Comparison of ENCODE assay signal across 7 mouse cellular contexts in the genomic region with DNA sequence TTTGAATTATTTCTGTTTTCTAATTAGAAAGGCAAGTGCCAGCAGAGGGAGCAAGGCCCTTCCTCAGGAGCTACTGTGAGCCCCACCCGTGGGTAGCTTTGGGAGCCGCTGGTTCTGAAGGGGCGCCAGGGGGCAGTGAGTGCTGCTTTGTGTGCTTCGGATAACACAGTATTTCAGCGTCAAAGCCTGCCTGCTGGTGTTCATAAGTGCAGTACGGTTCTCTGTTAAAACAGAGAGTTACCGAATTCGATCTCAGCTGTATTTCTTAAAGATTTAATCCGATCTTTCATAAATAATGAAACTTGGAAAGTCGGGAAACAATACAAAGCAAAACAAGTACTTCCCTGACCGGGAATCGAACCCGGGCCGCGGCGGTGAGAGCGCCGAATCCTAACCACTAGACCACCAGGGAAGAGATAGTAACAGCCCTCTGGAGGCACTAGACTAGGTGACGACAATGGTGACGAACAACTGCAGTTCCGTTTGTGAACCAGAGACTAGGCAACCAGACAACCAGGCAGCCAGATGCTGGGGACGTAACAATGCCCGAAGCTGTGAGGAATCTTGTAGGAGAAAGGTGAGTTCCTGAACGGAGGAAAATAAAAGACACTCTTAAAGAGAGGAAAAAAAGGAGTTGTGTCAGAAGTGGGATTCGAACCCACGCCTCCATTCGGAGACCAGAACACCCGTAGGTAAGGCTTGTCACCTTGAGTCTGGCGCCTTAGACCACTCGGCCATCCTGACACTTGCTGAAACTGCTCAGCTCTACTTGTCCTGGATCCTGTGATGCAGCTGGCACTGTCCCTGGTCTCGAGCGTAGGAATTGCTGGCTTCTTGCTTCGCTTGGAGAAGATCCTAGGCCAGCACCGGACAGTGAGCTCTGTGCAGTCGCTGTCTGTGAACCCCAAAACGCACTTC. TPM values are rescaled to one million over a fixed set of nuclear protein-coding genes. Genes with fewer than 3 reads are reported as not detected.
DNase-seq lines count a peak whose midpoint lies in the region; ATAC-seq lines count a peak whose summit lies in the region.

No protein-coding gene starts in this region.

- H3K4me3 ChIP-seq in embryonic facial prominence, embryonic 11.5 days (ENCODE audit: low read depth, low read length), result peak overlapping the region; percentile 56
- peak overlapping the region; percentile 66 for H3K4me3 ChIP-seq in limb, embryonic 10.5 days
- peak overlapping the region; percentile 62 for H3K4me3 ChIP-seq in midbrain, embryonic 13.5 days (replicated peaks)

- peak; percentile 94 for ATAC-seq in embryonic facial prominence, embryonic 11.5 days (replicated peaks; ENCODE audit: insufficient number of reproducible peaks, low FRiP score, low TSS enrichment, low read depth)
- ATAC-seq in granulocyte monocyte progenitor cell, adult 5-6 weeks (replicated peaks; ENCODE audit: poor library complexity, severe bottlenecking), result peak; percentile 81
- ATAC-seq in midbrain, embryonic 13.5 days, result peak; percentile 88

- peak; percentile 95 for DNase-seq in adrenal gland, postnatal 14 days
- DNase-seq in embryonic facial prominence, embryonic 11.5 days (ENCODE audit: low spot score), result peak; percentile 97
- DNase-seq in kidney, adult 11 months, result peak; percentile 97
- DNase-seq in limb, embryonic 10.5 days (ENCODE audit: low spot score), result peak; percentile 99
- peak; percentile 94 for DNase-seq in spleen, adult 12 weeks (ENCODE audit: low spot score)

- no peaks in the 10 kb centered on the region for H3K27me3 ChIP-seq in embryonic facial prominence, embryonic 11.5 days (ENCODE audit: control insufficient read depth, insufficient read depth, low read length)
- no peaks in the 10 kb centered on the region for H3K27me3 ChIP-seq in limb, embryonic 10.5 days (ENCODE audit: low read depth, poor library complexity, severe bottlenecking)
- no peaks in the 10 kb centered on the region for H3K27me3 ChIP-seq in midbrain, embryonic 13.5 days

- peak overlapping the region; percentile 73 for H3K9ac ChIP-seq in embryonic facial prominence, embryonic 11.5 days (replicated peaks; ENCODE audit: low read length)
- H3K9ac ChIP-seq in midbrain, embryonic 13.5 days (replicated peaks), result peak overlapping the region; percentile 72

- peak overlapping the region; percentile 74 for H3K27ac ChIP-seq in embryonic facial prominence, embryonic 11.5 days (replicated peaks; ENCODE audit: low read depth, low read length)
- peak overlapping the region; percentile 87 for H3K27ac ChIP-seq in limb, embryonic 10.5 days
- peak overlapping the region; percentile 89 for H3K27ac ChIP-seq in midbrain, embryonic 13.5 days

- H3K4me1 ChIP-seq in embryonic facial prominence, embryonic 11.5 days (ENCODE audit: control insufficient read depth, insufficient read depth, low read length), result no peaks in the 10 kb centered on the region
- peaks cover 21% of the 10 kb centered on the region for H3K4me1 ChIP-seq in limb, embryonic 10.5 days
- peaks cover 18% of the 10 kb centered on the region for H3K4me1 ChIP-seq in midbrain, embryonic 13.5 days (replicated peaks)

- 0% methylated on average over 36 of the region's 36 CpGs for WGBS in embryonic facial prominence, embryonic 11.5 days
- WGBS in limb, embryonic 10.5 days, result under 1% methylated on average over 36 of the region's 36 CpGs
- WGBS in midbrain, embryonic 13.5 days, result under 1% methylated on average over 36 of the region's 36 CpGs

- H3K36me3 ChIP-seq in embryonic facial prominence, embryonic 11.5 days (replicated peaks; ENCODE audit: control insufficient read depth, insufficient read depth, low read depth, low read length), result no peaks in the 10 kb centered on the region
- no peaks in the 10 kb centered on the region for H3K36me3 ChIP-seq in limb, embryonic 10.5 days
- H3K36me3 ChIP-seq in midbrain, embryonic 13.5 days, result no peaks in the 10 kb centered on the region

- H3K4me2 ChIP-seq in embryonic facial prominence, embryonic 11.5 days (ENCODE audit: low read depth, low read length), result peak overlapping the region; percentile 26
- H3K4me2 ChIP-seq in midbrain, embryonic 13.5 days (replicated peaks), result peak overlapping the region; percentile 68

- H3K9me3 ChIP-seq in embryonic facial prominence, embryonic 11.5 days (replicated peaks; ENCODE audit: control insufficient read depth, low read length), result no peaks in the 10 kb centered on the region
- H3K9me3 ChIP-seq in limb, embryonic 10.5 days (replicated peaks), result no peaks in the 10 kb centered on the region
- no peaks in the 10 kb centered on the region for H3K9me3 ChIP-seq in midbrain, embryonic 13.5 days

RNA-seq across cellular contexts. Expression of a gene that starts 4.8 kb away (rescaled TPM):
- total RNA-seq in adrenal gland, postnatal 14 days (2021), result 9.1 and 9.3 TPM in 2 replicates
- 10.9 TPM in 2 replicates for polyA plus RNA-seq in embryonic facial prominence, embryonic 11.5 days (2014; fragmentation: Nextera tagmentation; extraction: Ambion mirVana)
- 35.3 and 35.8 TPM in 2 replicates for total RNA-seq in granulocyte monocyte progenitor cell, adult 5-6 weeks (2014; fragmentation: Nextera tagmentation)
- total RNA-seq in granulocyte monocyte progenitor cell, adult 5-6 weeks (2017), result 22.7 and 27.7 TPM in 2 replicates
- 24.0 and 26.7 TPM in 2 replicates for polyA plus RNA-seq in limb, embryonic 10.5 days (2016; fragmentation: Nextera tagmentation; extraction: Ambion mirVana)
- 26.0 and 28.8 TPM in 2 replicates for polyA plus RNA-seq in midbrain, embryonic 13.5 days (2015; fragmentation: Nextera tagmentation; extraction: Ambion mirVana)

RNA-seq across cellular contexts. Expression of a gene that starts 27.5 kb away (rescaled TPM):
- total RNA-seq in adrenal gland, postnatal 14 days (2021), result not detected in 2 replicates
- polyA plus RNA-seq in embryonic facial prominence, embryonic 11.5 days (2014; fragmentation: Nextera tagmentation; extraction: Ambion mirVana), result 0.20 TPM in 1 of 2 replicates, not detected in the other
- 2.2 TPM in 1 of 2 replicates, not detected in the other for total RNA-seq in granulocyte monocyte progenitor cell, adult 5-6 weeks (2014; fragmentation: Nextera tagmentation)
- total RNA-seq in granulocyte monocyte progenitor cell, adult 5-6 weeks (2017), result 2.8 and 4.7 TPM in 2 replicates
- polyA plus RNA-seq in limb, embryonic 10.5 days (2016; fragmentation: Nextera tagmentation; extraction: Ambion mirVana), result not detected in 2 replicates
- not detected in 2 replicates for polyA plus RNA-seq in midbrain, embryonic 13.5 days (2015; fragmentation: Nextera tagmentation; extraction: Ambion mirVana)

RNA-seq across cellular contexts. Expression of a gene that starts 28.0 kb away (rescaled TPM):
- 56.7 and 59.3 TPM in 2 replicates for total RNA-seq in adrenal gland, postnatal 14 days (2021)
- polyA plus RNA-seq in embryonic facial prominence, embryonic 11.5 days (2014; fragmentation: Nextera tagmentation; extraction: Ambion mirVana), result 24.4 and 26.0 TPM in 2 replicates
- total RNA-seq in granulocyte monocyte progenitor cell, adult 5-6 weeks (2014; fragmentation: Nextera tagmentation), result 10.9 and 19.5 TPM in 2 replicates
- 22.6 and 26.4 TPM in 2 replicates for total RNA-seq in granulocyte monocyte progenitor cell, adult 5-6 weeks (2017)
- 22.1 and 25.7 TPM in 2 replicates for polyA plus RNA-seq in limb, embryonic 10.5 days (2016; fragmentation: Nextera tagmentation; extraction: Ambion mirVana)
- 38.6 and 39.7 TPM in 2 replicates for polyA plus RNA-seq in midbrain, embryonic 13.5 days (2015; fragmentation: Nextera tagmentation; extraction: Ambion mirVana)

RNA-seq across cellular contexts. Expression of a gene that starts 28.4 kb away (rescaled TPM):
- total RNA-seq in adrenal gland, postnatal 14 days (2021), result 38.5 and 47.5 TPM in 2 replicates
- 21.0 and 22.5 TPM in 2 replicates for polyA plus RNA-seq in embryonic facial prominence, embryonic 11.5 days (2014; fragmentation: Nextera tagmentation; extraction: Ambion mirVana)
- 4.5 and 10.7 TPM in 2 replicates for total RNA-seq in granulocyte monocyte progenitor cell, adult 5-6 weeks (2014; fragmentation: Nextera tagmentation)
- 10.3 and 17.8 TPM in 2 replicates for total RNA-seq in granulocyte monocyte progenitor cell, adult 5-6 weeks (2017)
- 35.2 and 37.7 TPM in 2 replicates for polyA plus RNA-seq in limb, embryonic 10.5 days (2016; fragmentation: Nextera tagmentation; extraction: Ambion mirVana)
- polyA plus RNA-seq in midbrain, embryonic 13.5 days (2015; fragmentation: Nextera tagmentation; extraction: Ambion mirVana), result 48.4 and 50.7 TPM in 2 replicates

Comparison
In these comparisons a context has a peak if more than half of its experiments do, and no peak if none do; other contexts are left out.
1. Peak in every context shown above with its lines: DNase-seq, ATAC-seq, H3K4me3 ChIP-seq and H3K27ac ChIP-seq.